Mouse (Mus musculus) ES-E14 (cell line): ENCODE results near the gene Hist4h4.

Source experiments
- HCFC1 ChIP-seq: IDR thresholded peaks from 2 replicates; pipeline ENCODE4 v1.6.1; 2012; ENCODE audit warnings: low read length, inconsistent platforms, borderline replicate concordance; ENCODE audit not compliant: insufficient read depth
- ZC3H11A ChIP-seq: IDR thresholded peaks from 2 replicates; pipeline ENCODE4 v1.6.1; 2012; ENCODE audit warnings: low read depth, mild to moderate bottlenecking, inconsistent platforms, low read length, borderline replicate concordance

DNA sequence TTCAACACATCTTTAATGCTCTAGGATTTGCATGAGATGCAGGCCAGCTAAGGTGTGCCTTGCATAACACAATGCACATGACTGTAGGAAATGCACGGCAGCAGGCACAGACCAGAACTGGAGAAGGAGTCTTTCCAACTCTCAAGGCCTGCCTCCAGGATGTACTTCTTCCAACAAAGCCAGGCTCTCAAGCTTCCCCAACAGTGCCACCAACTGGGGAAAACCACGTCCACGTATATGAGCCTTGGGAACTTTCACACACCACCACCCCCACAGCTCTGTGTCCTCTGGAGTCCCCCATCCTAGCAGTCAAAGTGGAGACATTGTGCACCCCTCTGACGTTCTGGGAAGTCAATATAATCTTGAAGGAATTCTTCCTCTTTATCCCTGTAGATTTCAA, 8.9 kb upstream of the Hist4h4 start:
- TF ChIP-seq ZC3H11A (no peak), HCFC1 (no peak)
